8 mouse cellular contexts compared by ENCODE assay signal in genomic region chr7:123369759-123370481, GRCm38 (mm10). TPM values are rescaled to one million over a fixed set of nuclear protein-coding genes. Genes with fewer than 3 reads are reported as not detected.
DNase-seq lines count a peak whose midpoint lies in the region; ATAC-seq lines count a peak whose summit lies in the region.

TSS of gene Lcmt1 (plus strand) at chr7:123369784.
TSS of gene Arhgap17 (minus strand) at chr7:123369915.

- H3K9me3 ChIP-seq in forebrain, embryonic 14.5 days (replicated peaks; ENCODE audit: control insufficient read depth, low read length): no peaks in the 10 kb centered on the region
- no peaks in the 10 kb centered on the region for H3K9me3 ChIP-seq in neural tube, embryonic 15.5 days (replicated peaks)

- intact Hi-C loops in heart, postnatal 14 days (cut with DNase I): loop anchor here (2.0 to 5.0 kb wide), 2 partner anchors 21 to 38 kb away; no protein-coding TSS in a partner anchor

- H3K4me1 ChIP-seq in forebrain, embryonic 14.5 days (ENCODE audit: control insufficient read depth, insufficient read depth, low read length): peaks cover 25% of the 10 kb centered on the region
- H3K4me1 ChIP-seq in neural tube, embryonic 15.5 days: peaks cover 38% of the 10 kb centered on the region

- H3K36me3 ChIP-seq in forebrain, embryonic 14.5 days (ENCODE audit: control insufficient read depth, insufficient read depth, low read length): no peaks in the 10 kb centered on the region
- H3K36me3 ChIP-seq in neural tube, embryonic 15.5 days: no peaks in the 10 kb centered on the region

- H3K4me2 ChIP-seq in forebrain, embryonic 14.5 days (ENCODE audit: low read length): peak within 1 kb of the TSS; percentile 65
- H3K4me2 ChIP-seq in neural tube, embryonic 15.5 days: peak within 1 kb of the TSS; percentile 87

- H3K9ac ChIP-seq in forebrain, embryonic 14.5 days (ENCODE audit: low read length): peak within 1 kb of the TSS; percentile 86
- H3K9ac ChIP-seq in neural tube, embryonic 15.5 days (replicated peaks): peak within 1 kb of the TSS; percentile 81

- ATAC-seq in forebrain, embryonic 14.5 days: peak; percentile 98
- ATAC-seq in neural tube, embryonic 15.5 days (ENCODE audit: low FRiP score): peak; percentile 98

- WGBS in forebrain, embryonic 14.5 days: under 1% methylated on average over 63 of the region's 64 CpGs
- under 1% methylated on average over 47 of the region's 64 CpGs for WGBS in neural tube, embryonic 15.5 days

- DNase-seq in ES-CJ7 (ENCODE audit: low read depth, low spot score): peak; percentile 98
- DNase-seq in cerebellum, adult 11 months: peak; percentile 97
- peak; percentile 96 for DNase-seq in forebrain, embryonic 14.5 days (ENCODE audit: low spot score)
- DNase-seq in heart, postnatal 14 days: peak; percentile 96
- peak; percentile 94 for DNase-seq in layer of hippocampus, adult 11-12 months (ENCODE audit: low spot score)
- peak; percentile 97 to 98 for DNase-seq in lung, adult 18-20 months
- DNase-seq in testis, postnatal 14 days (ENCODE audit: low spot score): peak; percentile 93

- no peaks in the 10 kb centered on the region for H3K27me3 ChIP-seq in forebrain, embryonic 14.5 days (replicated peaks; ENCODE audit: control insufficient read depth, insufficient read depth, low read length)
- no peaks in the 10 kb centered on the region for H3K27me3 ChIP-seq in neural tube, embryonic 15.5 days (replicated peaks)

- H3K27ac ChIP-seq in forebrain, embryonic 14.5 days (ENCODE audit: low read depth, low read length): peak within 1 kb of the TSS; percentile 88
- peak within 1 kb of the TSS; percentile 88 for H3K27ac ChIP-seq in neural tube, embryonic 15.5 days (replicated peaks)

- H3K4me3 ChIP-seq in forebrain, embryonic 14.5 days (ENCODE audit: low read depth, low read length): peak within 1 kb of the TSS; percentile 74
- peak within 1 kb of the TSS; percentile 86 for H3K4me3 ChIP-seq in neural tube, embryonic 15.5 days (replicated peaks)

RNA-seq across cellular contexts. Expression of gene Lcmt1, which starts in this region (rescaled TPM):
- polyA plus RNA-seq in forebrain, embryonic 14.5 days (2014; fragmentation: Nextera tagmentation; extraction: Ambion mirVana): 108 and 113 TPM in 2 replicates
- 10 to 100 TPM; 25.0 to 25.3 TPM for total RNA-seq in heart, postnatal 14 days (2021)
- polyA plus RNA-seq in neural tube, embryonic 15.5 days (2015; fragmentation: Nextera tagmentation; extraction: Ambion mirVana): 94.8 and 104 TPM in 2 replicates

RNA-seq across cellular contexts. Expression of gene Arhgap17, which starts in this region (rescaled TPM):
- polyA plus RNA-seq in forebrain, embryonic 14.5 days (2014; fragmentation: Nextera tagmentation; extraction: Ambion mirVana): 8.5 and 11.0 TPM in 2 replicates
- 10 to 100 TPM; 17.6 to 25.0 TPM for total RNA-seq in heart, postnatal 14 days (2021)
- 8.7 and 12.8 TPM in 2 replicates for polyA plus RNA-seq in neural tube, embryonic 15.5 days (2015; fragmentation: Nextera tagmentation; extraction: Ambion mirVana)

Comparison
In these comparisons a context has a peak if more than half of its experiments do, and no peak if none do; other contexts are left out.
1. Peak in every context shown above with its lines: DNase-seq, ATAC-seq, H3K4me3 ChIP-seq and H3K27ac ChIP-seq.